Mouse (Mus musculus) olfactory bulb, adult 2 months (tissue): ENCODE data around the gene Gmds. TPM values are rescaled to one million over a fixed set of nuclear protein-coding genes. Genes with fewer than 3 reads are reported as not detected.

ENCODE experiments used
- H3K27ac ChIP-seq: fragments of 200-500 bp; 2 replicates; pipeline ENCODE4 v1.5.1; 2012; ENCODE audit warnings: low read depth, low read length; ENCODE audit not compliant: insufficient read depth
- H3K4me1 ChIP-seq: fragments of 200-500 bp; 2 replicates; pipeline ENCODE4 v1.6.1; 2012; ENCODE audit warnings: low read length; ENCODE audit not compliant: control insufficient read depth, insufficient read depth
- H3K4me3 ChIP-seq: fragments of 200-500 bp; 2 replicates; pipeline ENCODE4 v1.5.1; 2012; ENCODE audit warnings: mild to moderate bottlenecking, low read depth, low read length, moderate library complexity; ENCODE audit not compliant: insufficient read depth
- CTCF ChIP-seq: fragments of 200-500 bp; IDR thresholded peaks from 2 replicates; pipeline ENCODE4 v1.5.1; 2012; ENCODE audit warnings: low read depth, mild to moderate bottlenecking, low read length, moderate library complexity; ENCODE audit not compliant: insufficient read depth
- POLR2A ChIP-seq: fragments of 200-500 bp; IDR thresholded peaks from 2 replicates; pipeline ENCODE4 v1.6.1; 2012; ENCODE audit warnings: mild to moderate bottlenecking, low read depth, low read length, moderate library complexity; ENCODE audit not compliant: insufficient read depth
- WGBS: fragments of 180-500 bp; shearing (Covaris S2); methylation state at CpG from one replicate; pipeline ENCODE4 v1.1.7; 2018; 5-methylcytosine and 5-hydroxymethylcytosine counted together
- polyA plus RNA-seq: library from polyadenylated mRNA; stranded (reverse); fragments of >200 nt; gene quantifications from 2 replicates; pipeline ENCODE4 v1.2.4, GENCODE M21; 2012; ENCODE audit warnings: low replicate concordance; ENCODE audit not compliant: missing spikeins, insufficient read depth, insufficient read length

The Gmds gene
- polyA plus RNA-seq, 1 experiment, result not detected

- under 1% methylated on average over 40 of the region's 40 CpGs for WGBS
- TF ChIP-seq POLR2A (no peak), CTCF (no peak)
- Histone ChIP-seq H3K4me1 (peaks cover 21% of the 10 kb centered on the region), H3K4me3 (peak within 1 kb of the TSS; percentile 35), H3K27ac (no peak within 1 kb of the TSS)
Measured at GRCm38 (mm10) chr13:31806428-31806832, 532.1 kb downstream of the Gmds start, which contains the start of gene Foxc1. Gene Foxc1, plus strand, starts transcription at chr13:31806633.

DNA sequence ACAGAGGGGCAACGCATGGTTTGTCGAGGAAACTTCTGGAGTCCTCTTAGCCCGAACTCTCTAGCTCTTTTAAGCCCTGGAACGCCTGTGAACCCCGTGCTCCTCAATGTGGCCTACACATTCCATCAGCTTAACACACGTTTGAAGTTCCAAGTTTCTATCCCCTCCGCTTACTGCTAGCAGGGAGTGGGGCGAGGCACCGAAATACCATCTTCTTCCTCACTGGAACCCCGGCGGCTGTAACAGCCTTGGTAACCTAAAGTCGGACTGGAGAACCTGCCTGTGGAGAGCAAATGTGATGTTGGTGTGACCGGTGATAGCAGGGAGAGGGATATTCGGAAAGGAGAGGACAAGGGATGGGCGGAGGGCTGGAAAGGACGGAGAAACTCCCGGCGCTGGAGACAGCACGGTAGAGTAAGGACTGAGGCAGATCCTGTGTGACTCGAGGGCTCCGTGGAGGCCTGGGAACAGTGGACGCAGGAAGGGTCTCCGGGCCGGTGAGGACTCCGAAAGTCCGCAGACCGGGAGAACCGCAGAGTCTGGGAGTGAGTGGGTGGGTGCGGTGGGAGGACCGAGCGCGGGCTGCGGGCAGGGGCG is 532.6 kb downstream of the Gmds start:
- WGBS, result 5% methylated on average over 34 of the region's 34 CpGs
- H3K4me1 ChIP-seq, result peaks cover 24% of the 10 kb centered on the region
- peak overlapping the region; percentile 31 for H3K4me3 ChIP-seq
- H3K27ac ChIP-seq, result no peak overlapping the region
- TF ChIP-seq POLR2A (no peak), CTCF (no peak)

DNA sequence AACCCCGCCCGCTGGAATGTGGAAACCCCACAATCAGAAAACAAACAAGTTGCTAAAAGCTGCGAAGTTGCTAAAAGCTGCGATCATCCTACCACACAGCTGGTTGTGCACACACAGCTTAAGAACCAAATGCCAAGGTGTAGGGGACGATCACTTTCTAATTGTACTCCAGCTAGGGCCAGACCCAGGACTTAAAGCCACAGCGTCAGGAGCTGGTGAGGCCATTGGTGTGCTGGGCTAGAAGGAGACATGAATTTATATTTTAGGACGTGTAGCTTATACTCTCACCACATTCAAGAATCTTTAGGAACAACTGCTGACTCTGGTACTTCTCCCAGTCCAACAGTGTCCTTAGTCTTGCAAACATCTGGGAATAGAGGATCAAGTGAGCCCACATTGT is 534.0 kb downstream of the Gmds start:
- no peak overlapping the region for H3K4me3 ChIP-seq
- H3K27ac ChIP-seq, result no peak overlapping the region
- H3K4me1 ChIP-seq, result peaks cover 24% of the 10 kb centered on the region
- 8% methylated on average over 7 of the region's 7 CpGs for WGBS
- TF ChIP-seq POLR2A, result no peak

DNA sequence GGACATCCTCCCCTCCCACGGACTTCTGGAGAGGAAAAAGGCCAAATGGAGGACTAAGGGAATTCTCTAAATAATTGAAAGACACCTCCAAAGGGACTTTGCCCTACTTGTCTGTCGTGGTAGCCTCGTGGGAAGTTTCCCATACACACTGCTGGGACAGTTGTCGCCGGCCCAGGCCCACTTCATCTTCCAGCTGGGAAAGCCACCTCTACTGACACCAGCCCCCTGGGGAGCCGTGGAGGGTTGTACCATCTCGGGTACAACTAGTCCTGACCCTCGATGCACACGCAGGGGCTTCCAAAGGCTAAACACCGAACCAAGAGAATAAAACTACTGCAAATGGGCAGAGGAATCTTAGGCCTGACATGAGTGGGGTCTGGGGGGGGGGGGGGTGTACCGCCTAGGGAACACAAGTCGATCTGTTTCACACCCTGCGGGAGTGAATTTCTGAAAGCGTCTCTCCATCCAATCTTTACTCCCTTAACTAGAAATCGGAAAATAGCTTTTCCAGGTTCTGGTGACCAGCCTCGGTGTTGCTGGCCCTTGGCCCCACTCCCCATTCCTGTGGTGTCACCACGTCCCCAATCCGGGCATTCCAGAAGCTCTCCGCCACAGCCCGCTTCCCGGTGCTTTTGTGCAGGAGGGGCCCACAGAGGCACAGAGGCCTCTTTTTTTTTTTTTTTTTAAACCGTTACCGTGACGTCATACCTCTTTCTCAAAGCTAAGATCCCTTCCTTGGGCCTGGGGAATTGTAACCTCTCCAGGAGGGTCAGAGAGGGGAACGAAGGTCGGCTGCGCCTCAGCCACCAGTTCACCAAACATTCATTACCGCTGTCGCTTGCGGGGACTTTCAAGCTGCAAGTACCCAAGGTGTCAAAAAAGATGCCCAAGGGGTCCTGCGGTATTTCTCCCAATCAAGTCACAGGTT is 535.1 kb downstream of the Gmds start:
- 6% methylated on average over 31 of the region's 31 CpGs for WGBS
- Histone ChIP-seq H3K4me3 (no peak overlapping the region), H3K27ac (no peak overlapping the region), H3K4me1 (peaks cover 21% of the 10 kb centered on the region)
- no peak for TF ChIP-seq CTCF
- no peak for TF ChIP-seq POLR2A

GRCm38 (mm10) chr13:31802447-31802846 is 536.1 kb downstream of the Gmds start:
- TF ChIP-seq CTCF (no peak), POLR2A (no peak)
- no peak overlapping the region for H3K4me3 ChIP-seq
- no peak overlapping the region for H3K27ac ChIP-seq
- WGBS, result 13% methylated on average over 5 of the region's 5 CpGs
- H3K4me1 ChIP-seq, result peaks cover 15% of the 10 kb centered on the region

GRCm38 (mm10) chr13:31801703-31802305 is 536.7 kb downstream of the Gmds start:
- no peak overlapping the region for H3K27ac ChIP-seq
- 3% methylated on average over 25 of the region's 25 CpGs for WGBS
- TF ChIP-seq CTCF, result no peak
- no peak for TF ChIP-seq POLR2A
- peaks cover 15% of the 10 kb centered on the region for H3K4me1 ChIP-seq
- H3K4me3 ChIP-seq, result no peak overlapping the region

GRCm38 (mm10) chr13:31800581-31801576 is 537.7 kb downstream of the Gmds start:
- 4% methylated on average over 43 of the region's 43 CpGs for WGBS
- Histone ChIP-seq H3K27ac (no peak overlapping the region), H3K4me1 (peaks cover 8% of the 10 kb centered on the region), H3K4me3 (peak overlapping the region; percentile 29; the same call in 1 of the 2 replicates)
- TF ChIP-seq CTCF (peak; percentile 81), POLR2A (no peak)

DNA sequence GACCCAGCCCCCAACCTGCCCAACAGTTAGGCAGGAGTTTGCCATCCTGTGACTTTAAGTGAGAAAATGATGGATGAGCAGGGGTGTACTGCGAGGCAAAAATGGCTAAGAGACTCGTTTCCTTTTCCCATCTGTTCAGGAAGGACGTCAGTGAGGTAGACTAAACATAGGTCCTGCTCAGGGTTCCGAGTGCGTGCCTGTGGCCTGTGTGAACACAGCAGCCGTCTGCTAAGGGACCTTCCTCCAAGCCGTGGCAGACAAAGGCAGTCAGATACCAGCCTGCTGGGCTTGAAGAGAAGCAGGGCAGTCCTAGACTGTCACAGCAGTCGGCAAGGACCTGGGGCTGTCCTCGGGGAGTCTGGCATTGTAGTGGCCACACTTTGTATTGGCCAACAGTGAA is 540.5 kb downstream of the Gmds start:
- WGBS, result 56% methylated on average over 9 of the region's 9 CpGs
- Histone ChIP-seq H3K27ac (no peak overlapping the region), H3K4me1 (peaks cover 8% of the 10 kb centered on the region), H3K4me3 (no peak overlapping the region)
- TF ChIP-seq POLR2A, result no peak
- no peak for TF ChIP-seq CTCF
